Mouse (Mus musculus): ENCODE data around the gene Olfr648.

- TF ChIP-seq CTCF (IDR thresholded peaks at IDR 0.05; ENCODE audit: low read depth, low read length) (no peak), POLR2A (IDR thresholded peaks at IDR 0.05; ENCODE audit: extremely low read depth, insufficient read depth, low read length) (no peak)
Observed at GRCm38 (mm10) chr7:104183292-104183691, at the start of gene Olfr648.
